Mouse (Mus musculus) MEL (cell line): ENCODE measurements around the gene Nat10.

ENCODE experiments used
- CHD1 ChIP-seq: IDR thresholded peaks from 2 replicates; pipeline ENCODE4 v1.6.1; 2012; ENCODE audit warnings: low read depth, mild to moderate bottlenecking, inconsistent platforms, low read length, improper control_type of control experiment
- CTCF ChIP-seq, 3 experiments: IDR thresholded peaks in 2 of 3; conservative IDR thresholded peaks in 1 of 3; 2 replicates each; pipeline ENCODE4 v1.5.1; 2011 to 2012; ENCODE audit warnings: low read length in 3 of 3, low read depth in 2 of 3, mild to moderate bottlenecking in 2 of 3, improper control_type of control experiment in 1 of 3, inconsistent platforms in 1 of 3, mixed read lengths in 1 of 3, moderate library complexity in 1 of 3; ENCODE audit not compliant: control insufficient read depth in 1 of 3, insufficient read depth in 1 of 3, poor library complexity in 1 of 3, severe bottlenecking in 1 of 3
- GATA1 ChIP-seq: IDR thresholded peaks from 2 replicates; pipeline ENCODE4 v1.6.1; 2011; ENCODE audit warnings: low read depth, low read length, improper control_type of control experiment
- JUND ChIP-seq: IDR thresholded peaks from 2 replicates; pipeline ENCODE4 v1.6.1; 2011; ENCODE audit warnings: low read depth, mild to moderate bottlenecking, improper control_type of control experiment, low read length
- MXI1 ChIP-seq: IDR thresholded peaks from 2 replicates; pipeline ENCODE4 v1.6.1; 2011; ENCODE audit warnings: mild to moderate bottlenecking, low read depth, low read length, improper control_type of control experiment
- MYC ChIP-seq: IDR thresholded peaks from 2 replicates; pipeline ENCODE4 v1.6.1; 2011; ENCODE audit warnings: low read depth, mild to moderate bottlenecking, low read length, improper control_type of control experiment, moderate library complexity
- NELFE ChIP-seq: IDR thresholded peaks from 2 replicates; pipeline ENCODE4 v1.6.1; 2011; ENCODE audit warnings: low read depth, low read length, improper control_type of control experiment
- POLR2A ChIP-seq, 2 experiments: IDR thresholded peaks; 2 replicates each; pipeline ENCODE4 v1.6.1; 2011 to 2012; ENCODE audit warnings: low read length in 2 of 2, mild to moderate bottlenecking in 2 of 2, control low read depth in 1 of 2, improper control_type of control experiment in 1 of 2, low read depth in 1 of 2, moderate library complexity in 1 of 2; ENCODE audit not compliant: control insufficient read depth in 1 of 2, insufficient read depth in 1 of 2, poor library complexity in 1 of 2
- TBP ChIP-seq: IDR thresholded peaks from 2 replicates; pipeline ENCODE4 v1.8.0; 2011; ENCODE audit warnings: low read depth, low read length, improper control_type of control experiment
- ZMIZ1 ChIP-seq: IDR thresholded peaks from 2 replicates; pipeline ENCODE4 v1.6.1; 2012; ENCODE audit warnings: low read depth, mild to moderate bottlenecking, inconsistent platforms, low read length, improper control_type of control experiment, moderate library complexity

DNA sequence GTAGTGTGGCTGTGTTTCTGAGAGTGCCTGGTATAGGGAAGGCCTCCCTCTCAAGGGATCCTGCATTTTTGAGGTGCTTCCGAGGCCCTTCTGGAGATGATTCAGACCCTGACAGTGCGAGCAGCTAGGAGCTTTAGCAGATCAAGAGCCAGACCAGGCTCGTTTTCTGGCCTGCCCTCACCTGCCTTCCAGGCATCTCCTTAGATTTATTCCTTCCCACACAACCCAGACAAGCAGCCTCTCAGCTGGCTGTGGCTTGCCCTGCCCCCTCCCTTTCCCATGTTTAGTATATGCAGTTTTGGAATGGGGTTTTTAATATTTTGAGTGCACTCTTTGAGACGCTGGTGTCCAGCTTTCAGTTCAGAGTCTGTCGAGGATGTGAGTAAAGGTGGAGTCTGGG is 70.2 kb downstream of the Nat10 start:
- TF ChIP-seq JUND, result no peak
- no peak for TF ChIP-seq TBP
- TF ChIP-seq POLR2A (IDR thresholded peaks at IDR 0.05; ENCODE audit: control insufficient read depth in 1 of 2, insufficient read depth in 1 of 2, low read depth in 1 of 2, low read length in 2 of 2, poor library complexity in 1 of 2), result no peak
- TF ChIP-seq GATA1, result no peak
- no peak for TF ChIP-seq CTCF (IDR thresholded peaks at IDR 0.05 in 2 of 3, conservative IDR thresholded peaks at IDR 0.05 in 1 of 3; ENCODE audit: control insufficient read depth in 1 of 3, insufficient read depth in 1 of 3, low read depth in 2 of 3, low read length in 3 of 3, poor library complexity in 1 of 3, severe bottlenecking in 1 of 3)
- TF ChIP-seq CHD1, result no peak
- no peak for TF ChIP-seq ZMIZ1
- no peak for TF ChIP-seq MYC
- no peak for TF ChIP-seq NELFE
- no peak for TF ChIP-seq MXI1
